ENCODE assay signal across 26 mouse cellular contexts in the genomic region with DNA sequence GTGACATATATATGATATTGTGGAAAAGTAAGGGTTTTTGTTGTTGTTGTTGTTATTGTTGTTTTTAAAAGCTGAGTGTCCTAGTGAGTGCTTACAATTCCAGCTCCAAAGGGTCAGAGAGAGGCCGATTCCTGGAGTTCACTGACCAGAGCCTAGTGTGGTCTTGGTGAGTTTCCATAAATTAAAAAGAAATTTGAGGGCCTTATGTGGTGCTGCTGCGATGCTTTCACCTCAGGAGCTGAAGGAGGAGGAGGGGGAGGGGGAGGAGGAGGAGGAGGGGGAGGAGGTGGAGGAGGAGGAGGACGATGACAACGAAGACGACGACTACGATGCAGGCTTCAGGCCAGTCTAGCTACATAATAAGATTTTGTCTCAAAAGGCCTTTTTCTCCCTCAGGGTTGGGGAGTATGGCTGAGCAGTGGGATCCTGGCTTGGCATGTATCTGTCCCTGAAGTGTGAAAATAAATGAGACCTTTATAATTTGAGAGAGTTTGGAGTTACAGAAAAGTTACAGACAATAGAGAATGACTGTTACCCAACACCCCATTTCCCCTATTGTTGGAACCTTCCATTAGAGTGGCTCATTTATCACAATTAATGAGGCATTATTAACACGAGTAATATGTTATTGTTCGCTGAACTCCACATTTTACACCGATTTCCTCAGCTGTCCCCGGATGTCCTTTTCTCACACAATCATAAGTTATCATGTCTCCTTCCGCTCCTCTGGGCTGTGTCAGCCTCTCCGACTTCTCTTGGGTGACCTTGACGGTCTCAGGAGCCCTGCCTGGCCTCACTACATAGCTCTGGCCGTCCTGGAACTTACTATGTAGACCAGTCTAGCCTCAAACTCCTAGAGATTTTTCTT. TPM values are rescaled to one million over a fixed set of nuclear protein-coding genes. Genes with fewer than 3 reads are reported as not detected.
A peak's percentile ranks its signal among the peaks of the same experiment; 100 is the strongest.
DNase-seq lines count a peak whose midpoint lies in the region; ATAC-seq lines count a peak whose summit lies in the region.
"Had no signal": no experiment of that assay in that cellular context is flagged by ENCODE, and none has a peak within 500 bp of the region (broad histone marks: within the 10 kb centered on the region; RNA-seq: fewer than 3 reads in every experiment).

No protein-coding gene starts in this region.

- no peaks in the 10 kb centered on the region for H3K27me3 ChIP-seq in kidney, embryonic 16.5 days (ENCODE audit: insufficient read depth, low read length)
- no peaks in the 10 kb centered on the region for H3K27me3 ChIP-seq in neural tube, embryonic 11.5 days (ENCODE audit: control insufficient read depth, insufficient read depth, low read length)
- H3K27me3 ChIP-seq: embryonic facial prominence, embryonic 15.5 days; heart, embryonic 15.5 days; hindbrain, embryonic 15.5 days; liver, embryonic 15.5 days had no signal

- H3K4me2 ChIP-seq in kidney, embryonic 16.5 days (replicated peaks; ENCODE audit: low read depth, low read length): 0 out of 2 replicates have a peak overlapping the region, but pooled peaks have one; percentile 10
- no peak overlapping the region for H3K4me2 ChIP-seq in neural tube, embryonic 11.5 days (ENCODE audit: low read depth)
- H3K4me2 ChIP-seq: heart, embryonic 15.5 days; hindbrain, embryonic 15.5 days; liver, embryonic 15.5 days had no signal

- H3K4me3 ChIP-seq in kidney, embryonic 16.5 days (ENCODE audit: low read length): no peak overlapping the region
- H3K4me3 ChIP-seq in neural tube, embryonic 11.5 days (ENCODE audit: low read depth, low read length): no peak overlapping the region
- H3K4me3 ChIP-seq: embryonic facial prominence, embryonic 15.5 days; forebrain, embryonic 10.5 days; heart, adult 2 months; heart, embryonic 15.5 days; hindbrain, embryonic 15.5 days; liver, embryonic 15.5 days; midbrain, embryonic 10.5 days had no signal

- H3K36me3 ChIP-seq in kidney, embryonic 16.5 days (ENCODE audit: insufficient read depth, low read length): no peaks in the 10 kb centered on the region
- no peaks in the 10 kb centered on the region for H3K36me3 ChIP-seq in neural tube, embryonic 11.5 days (ENCODE audit: control insufficient read depth, insufficient read depth, low read length)
- H3K36me3 ChIP-seq: embryonic facial prominence, embryonic 15.5 days; forebrain, embryonic 10.5 days; heart, embryonic 15.5 days; hindbrain, embryonic 15.5 days; liver, embryonic 15.5 days; midbrain, embryonic 10.5 days had no signal

- H3K9ac ChIP-seq in kidney, embryonic 16.5 days (replicated peaks; ENCODE audit: low read length): no peak overlapping the region
- H3K9ac ChIP-seq in neural tube, embryonic 11.5 days (ENCODE audit: low read length): no peak overlapping the region
- H3K9ac ChIP-seq: embryonic facial prominence, embryonic 15.5 days; heart, embryonic 15.5 days; hindbrain, embryonic 15.5 days; liver, embryonic 15.5 days had no signal

- 22% methylated on average over 15 of the region's 15 CpGs for WGBS in kidney, embryonic 16.5 days
- 41% methylated on average over 15 of the region's 15 CpGs for WGBS in neural tube, embryonic 11.5 days

- H3K9me3 ChIP-seq in kidney, embryonic 16.5 days (ENCODE audit: low read length): no peaks in the 10 kb centered on the region
- H3K9me3 ChIP-seq in neural tube, embryonic 11.5 days (ENCODE audit: control insufficient read depth, low read length): no peaks in the 10 kb centered on the region
- H3K9me3 ChIP-seq: embryonic facial prominence, embryonic 15.5 days; forebrain, embryonic 10.5 days; heart, embryonic 15.5 days; hindbrain, embryonic 15.5 days; liver, embryonic 15.5 days; midbrain, embryonic 10.5 days had no signal

- ATAC-seq in kidney, embryonic 16.5 days (ENCODE audit: low FRiP score, low TSS enrichment): peak; percentile 71
- peak; percentile 84 for ATAC-seq in neural tube, embryonic 11.5 days (ENCODE audit: insufficient read depth, low FRiP score, low TSS enrichment)
- no peak for ATAC-seq in inflammation-experienced regulatory T-cells, adult 6 months

- DNase-seq in adrenal gland, postnatal 14 days: peak; percentile 44
- no peak for DNase-seq in adrenal gland, adult 18-20 months (ENCODE audit: low spot score in 2 of 2)
- no peak for DNase-seq in kidney, adult 11 months
- peak; percentile 76 for DNase-seq in Muller cell, postnatal 12 days (ENCODE audit: inconsistent ontology term)
- DNase-seq in neural tube, embryonic 11.5 days (ENCODE audit: low spot score): peak; percentile 46
- DNase-seq in ovary, adult 18-20 months (ENCODE audit: low spot score): no peak
- DNase-seq: adrenal gland, postnatal 10 days; cerebellum, adult 18-20 months; cerebellum, postnatal 36 days; heart, adult 2 months; kidney, postnatal 36 days; right cerebral cortex, postnatal 14 days; thymus, postnatal 25 days had no signal

- no peak overlapping the region for H3K27ac ChIP-seq in kidney, embryonic 16.5 days (ENCODE audit: low read length)
- peak overlapping the region; percentile 45; the same call in 1 of the 2 replicates for H3K27ac ChIP-seq in neural tube, embryonic 11.5 days (ENCODE audit: low read depth, low read length)
- H3K27ac ChIP-seq: embryonic facial prominence, embryonic 15.5 days; forebrain, embryonic 10.5 days; heart, adult 2 months; heart, embryonic 15.5 days; hindbrain, embryonic 15.5 days; liver, embryonic 15.5 days; stomach, postnatal 0 days had no signal

- peaks cover 16% of the 10 kb centered on the region for H3K4me1 ChIP-seq in kidney, embryonic 16.5 days (ENCODE audit: insufficient read depth, low read length)
- H3K4me1 ChIP-seq in neural tube, embryonic 11.5 days (ENCODE audit: control insufficient read depth, insufficient read depth, low read length): peaks cover 4% of the 10 kb centered on the region; the same call in 1 of the 2 replicates
- H3K4me1 ChIP-seq: hindbrain, embryonic 15.5 days; liver, embryonic 15.5 days had no signal

RNA-seq across cellular contexts. Expression of gene 1700010B08Rik, which starts 6.0 kb away (rescaled TPM):
- not detected in 2 replicates for total RNA-seq in adrenal gland, postnatal 14 days (2021)
- not detected for total RNA-seq in adrenal gland, adult 18-20 months (2021)
- polyA plus RNA-seq in kidney, embryonic 16.5 days (2015; fragmentation: Nextera tagmentation; extraction: Ambion mirVana): not detected in 2 replicates
- polyA plus RNA-seq in neural tube, embryonic 11.5 days (2014; fragmentation: Nextera tagmentation; extraction: Ambion mirVana): not detected in 2 replicates
- not detected for polyA plus RNA-seq in inflammation-experienced regulatory T-cells, adult 6 months (2017; shearing (Covaris generic))
- total RNA-seq: adrenal gland, postnatal 10 days; gastrocnemius, adult 8-10 months; heart, adult 2 months; layer of hippocampus, postnatal 10 days; MEL had no signal
- polyA plus RNA-seq: embryonic facial prominence, embryonic 15.5 days; forebrain, embryonic 10.5 days; heart, embryonic 15.5 days; hindbrain, embryonic 15.5 days; limb, embryonic 14.5 days; liver, embryonic 15.5 days; midbrain, embryonic 10.5 days; stomach, postnatal 0 days had no signal

RNA-seq across cellular contexts. Expression of gene Vapb, which starts 12.1 kb away (rescaled TPM):
- total RNA-seq in adrenal gland, postnatal 14 days (2021): 134 and 142 TPM in 2 replicates
- 100 to 1,000 TPM; 162 to 176 TPM for total RNA-seq in adrenal gland, adult 18-20 months (2021)
- polyA plus RNA-seq in kidney, embryonic 16.5 days (2015; fragmentation: Nextera tagmentation; extraction: Ambion mirVana): 18.2 and 24.2 TPM in 2 replicates
- 15.2 and 17.2 TPM in 2 replicates for polyA plus RNA-seq in neural tube, embryonic 11.5 days (2014; fragmentation: Nextera tagmentation; extraction: Ambion mirVana)
- 1 to 10 TPM; 1.3 to 2.4 (median 1.7) TPM for polyA plus RNA-seq in inflammation-experienced regulatory T-cells, adult 6 months (2017; shearing (Covaris generic))

Comparison
In these comparisons a context has a peak if more than half of its experiments do, and no peak if none do; other contexts are left out.
1. DNase-seq: peak in adrenal gland, postnatal 14 days (single experiment), Muller cell, postnatal 12 days (single experiment) and neural tube, embryonic 11.5 days (single experiment); none in adrenal gland, adult 18-20 months (0 of 2), kidney, adult 11 months (single experiment) and ovary, adult 18-20 months (single experiment).